In the genomic region with DNA sequence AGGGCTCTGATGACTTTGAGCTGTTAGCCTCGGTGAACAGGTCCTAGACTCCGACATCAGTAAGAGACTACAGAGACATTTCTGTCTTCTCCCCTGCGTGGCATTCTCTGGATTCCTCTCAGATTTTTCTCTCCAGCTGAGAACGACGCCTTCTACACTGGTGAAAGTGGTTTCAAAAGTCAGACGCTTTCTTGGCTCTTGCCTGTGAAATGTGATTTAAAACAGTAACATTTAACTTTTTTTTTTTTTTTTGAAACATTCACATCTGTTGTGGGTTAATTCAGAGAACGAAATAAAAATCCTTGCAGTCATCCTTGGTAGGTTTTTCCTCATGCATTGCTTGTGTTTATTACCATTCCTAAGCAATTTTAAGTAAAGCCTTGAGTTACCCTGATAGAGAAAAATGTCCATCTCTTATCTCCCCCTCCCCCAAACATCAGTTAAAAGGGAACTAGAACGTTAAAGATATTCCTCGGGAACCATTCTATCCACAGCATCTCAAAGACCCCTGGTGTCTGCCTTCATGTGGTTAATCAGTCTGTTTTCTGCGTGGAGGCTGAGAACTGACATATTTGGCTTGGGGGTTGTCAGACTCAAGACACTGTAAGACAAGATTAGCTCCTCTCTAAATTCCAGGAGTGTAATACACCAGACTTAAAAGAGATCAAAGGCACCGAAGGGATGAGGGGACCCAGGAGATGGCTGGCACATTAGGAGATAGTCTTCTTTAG, we compare ENCODE assay signal across 8 mouse cellular contexts. TPM values are rescaled to one million over a fixed set of nuclear protein-coding genes. Genes with fewer than 3 reads are reported as not detected.
DNase-seq lines count a peak whose midpoint lies in the region; ATAC-seq and TF ChIP-seq lines count a peak whose summit lies in the region.

No protein-coding gene starts in this region.

- no peaks in the 10 kb centered on the region for H3K36me3 ChIP-seq in neural tube, embryonic 11.5 days (ENCODE audit: control insufficient read depth, insufficient read depth, low read length)
- H3K36me3 ChIP-seq in limb, embryonic 14.5 days (ENCODE audit: control insufficient read depth, insufficient read depth, low read length): peaks cover 2% of the 10 kb centered on the region; the same call in 1 of the 2 replicates
- no peaks in the 10 kb centered on the region for H3K36me3 ChIP-seq in stomach, embryonic 16.5 days (ENCODE audit: control insufficient read depth, insufficient read depth, low read length)

- H3K9me3 ChIP-seq in neural tube, embryonic 11.5 days (ENCODE audit: control insufficient read depth, low read length): no peaks in the 10 kb centered on the region
- no peaks in the 10 kb centered on the region for H3K9me3 ChIP-seq in limb, embryonic 14.5 days (ENCODE audit: control insufficient read depth, low read length)
- no peaks in the 10 kb centered on the region for H3K9me3 ChIP-seq in stomach, embryonic 16.5 days (replicated peaks; ENCODE audit: control insufficient read depth, low read length)

- TF ChIP-seq POLR2A in limb, embryonic 14.5 days (IDR thresholded peaks at IDR 0.05; ENCODE audit: borderline replicate concordance, extremely low read depth, insufficient read depth, insufficient read length): no peak

- H3K4me1 ChIP-seq in neural tube, embryonic 11.5 days (ENCODE audit: control insufficient read depth, insufficient read depth, low read length): no peaks in the 10 kb centered on the region
- H3K4me1 ChIP-seq in limb, embryonic 14.5 days (ENCODE audit: control insufficient read depth, insufficient read depth, low read length): peaks cover 25% of the 10 kb centered on the region
- H3K4me1 ChIP-seq in stomach, embryonic 16.5 days (ENCODE audit: control insufficient read depth, insufficient read depth, low read length): peaks cover 55% of the 10 kb centered on the region

- H3K27ac ChIP-seq in neural tube, embryonic 11.5 days (ENCODE audit: low read depth, low read length): no peak overlapping the region
- H3K27ac ChIP-seq in limb, embryonic 14.5 days (replicated peaks; ENCODE audit: low read depth, low read length): peak overlapping the region; percentile 90
- peak overlapping the region; percentile 80 for H3K27ac ChIP-seq in stomach, embryonic 16.5 days (ENCODE audit: low read length)

- peak overlapping the region; percentile 59 for H3K4me2 ChIP-seq in neural tube, embryonic 11.5 days (ENCODE audit: low read depth)
- peak overlapping the region; percentile 71 for H3K4me2 ChIP-seq in limb, embryonic 14.5 days (replicated peaks; ENCODE audit: low read depth, low read length, severe bottlenecking)
- peak overlapping the region; percentile 68 for H3K4me2 ChIP-seq in stomach, embryonic 16.5 days (ENCODE audit: low read depth, low read length)

- peak overlapping the region; percentile 4; the same call in 1 of the 2 replicates for H3K4me3 ChIP-seq in neural tube, embryonic 11.5 days (ENCODE audit: low read depth, low read length)
- peak overlapping the region; percentile 33 for H3K4me3 ChIP-seq in limb, embryonic 14.5 days (replicated peaks; ENCODE audit: low read length)
- H3K4me3 ChIP-seq in stomach, embryonic 16.5 days (replicated peaks; ENCODE audit: low read length): peak overlapping the region; percentile 46

- H3K9ac ChIP-seq in neural tube, embryonic 11.5 days (ENCODE audit: low read length): no peak overlapping the region
- peak overlapping the region; percentile 36; the same call in 1 of the 2 replicates for H3K9ac ChIP-seq in limb, embryonic 14.5 days (ENCODE audit: low read depth, low read length, severe bottlenecking)
- H3K9ac ChIP-seq in stomach, embryonic 16.5 days (ENCODE audit: low read length): peak overlapping the region; percentile 52

- DNase-seq in adrenal gland, postnatal 14 days: peak; percentile 6
- DNase-seq in adrenal gland, adult 2 months: no peak
- no peak for DNase-seq in neural tube, embryonic 11.5 days (ENCODE audit: low spot score)
- no peak for DNase-seq in neural tube, embryonic 10.5 days (ENCODE audit: extremely low spot score, low spot score)
- no peak for DNase-seq in limb, embryonic 14.5 days (ENCODE audit: low spot score)
- no peak for DNase-seq in adrenal gland, postnatal 36 days
- no peak for DNase-seq in urinary bladder, postnatal 25 days (ENCODE audit: low spot score)

- no peak for ATAC-seq in neural tube, embryonic 11.5 days (ENCODE audit: insufficient read depth, low FRiP score, low TSS enrichment)
- peak; percentile 62 for ATAC-seq in limb, embryonic 14.5 days (ENCODE audit: low FRiP score, low read depth)
- no peak for ATAC-seq in stomach, embryonic 16.5 days (ENCODE audit: insufficient read depth, low FRiP score)

- WGBS in neural tube, embryonic 11.5 days: 22% methylated on average over 11 of the region's 11 CpGs
- 12% methylated on average over 11 of the region's 11 CpGs for WGBS in limb, embryonic 14.5 days
- 9% methylated on average over 11 of the region's 11 CpGs for WGBS in stomach, embryonic 16.5 days

- no peaks in the 10 kb centered on the region for H3K27me3 ChIP-seq in neural tube, embryonic 11.5 days (ENCODE audit: control insufficient read depth, insufficient read depth, low read length)
- no peaks in the 10 kb centered on the region for H3K27me3 ChIP-seq in limb, embryonic 14.5 days (ENCODE audit: control insufficient read depth, insufficient read depth, low read length)
- H3K27me3 ChIP-seq in stomach, embryonic 16.5 days (ENCODE audit: control insufficient read depth, insufficient read depth, low read length): no peaks in the 10 kb centered on the region

RNA-seq across cellular contexts. Expression of a gene that starts 57.6 kb away (rescaled TPM):
- 63.9 and 71.4 TPM in 2 replicates for total RNA-seq in adrenal gland, postnatal 14 days (2021)
- total RNA-seq in adrenal gland, adult 2 months (2021): 10 to 100 TPM; 45.6 to 76.4 TPM
- polyA plus RNA-seq in adrenal gland, adult 2 months (2012; rRNA removed): 22.6 and 25.3 TPM in 2 replicates
- 2.6 and 2.8 TPM in 2 replicates for polyA plus RNA-seq in neural tube, embryonic 11.5 days (2014; fragmentation: Nextera tagmentation; extraction: Ambion mirVana)
- 16.2 and 17.4 TPM in 2 replicates for polyA plus RNA-seq in limb, embryonic 14.5 days (2012; rRNA removed)
- polyA plus RNA-seq in limb, embryonic 14.5 days (2014; fragmentation: Nextera tagmentation; extraction: Ambion mirVana): 8.4 and 10.1 TPM in 2 replicates
- 6.0 and 7.2 TPM in 2 replicates for polyA plus RNA-seq in stomach, embryonic 16.5 days (2015; fragmentation: Nextera tagmentation; extraction: Ambion mirVana)
- 10 to 100 TPM; 58.5 to 71.5 TPM for total RNA-seq in adrenal gland, postnatal 36 days (2021)
